Mouse (Mus musculus) kidney, embryonic 14.5 days (tissue): ENCODE results near the gene Ino80. TPM values are rescaled to one million over a fixed set of nuclear protein-coding genes. Genes with fewer than 3 reads are reported as not detected.
A peak's percentile ranks its signal among the peaks of the same experiment; 100 is the strongest.

ENCODE experiments used
- ATAC-seq: fragments of 200-750 bp; cut with Nextera tagmentation; 2 replicates; pipeline ENCODE4 v1.8.0; 2017; ENCODE audit warnings: moderate number of reproducible peaks, mild to moderate bottlenecking, moderate TSS enrichment, moderate library complexity; ENCODE audit not compliant: low FRiP score, low TSS enrichment
- H3K27ac ChIP-seq: fragments of 300-500 bp; sonication (generic); 2 replicates; pipeline ENCODE4 v1.5.1; 2014; ENCODE audit warnings: low read depth, mild to moderate bottlenecking, low read length, moderate library complexity, mixed read lengths
- H3K27me3 ChIP-seq: fragments of 300-500 bp; sonication (generic); 2 replicates; pipeline ENCODE4 v1.6.1; 2014; ENCODE audit warnings: mild to moderate bottlenecking, low read length; ENCODE audit not compliant: control insufficient read depth, insufficient read depth
- H3K36me3 ChIP-seq: fragments of 300-500 bp; sonication (generic); 2 replicates; pipeline ENCODE4 v1.6.1; 2014; ENCODE audit warnings: low read length, mixed read lengths; ENCODE audit not compliant: control insufficient read depth, insufficient read depth
- H3K4me1 ChIP-seq: fragments of 300-500 bp; sonication (generic); 2 replicates; pipeline ENCODE4 v1.6.1; 2014; ENCODE audit warnings: low read length, mixed read lengths; ENCODE audit not compliant: control insufficient read depth, insufficient read depth
- H3K4me2 ChIP-seq: fragments of 300-500 bp; sonication (generic); replicated peaks from 2 replicates; pipeline ENCODE4 v1.6.1; 2014; ENCODE audit warnings: low read depth, mild to moderate bottlenecking, low read length
- H3K4me3 ChIP-seq: fragments of 300-500 bp; sonication (generic); 2 replicates; pipeline ENCODE4 v1.5.1; 2014; ENCODE audit warnings: mild to moderate bottlenecking, low read length
- H3K9ac ChIP-seq: fragments of 300-500 bp; sonication (generic); 2 replicates; pipeline ENCODE4 v1.6.1; 2014; ENCODE audit warnings: low read depth, mild to moderate bottlenecking, low read length, moderate library complexity
- H3K9me3 ChIP-seq: fragments of 300-500 bp; sonication (generic); 2 replicates; pipeline ENCODE4 v1.6.1; 2016; ENCODE audit warnings: low read length; ENCODE audit not compliant: control insufficient read depth
- WGBS: fragments of 180-500 bp; shearing (Covaris S2); extraction: QIAGEN DNeasy Blood & Tissue Kit; methylation state at CpG from one replicate; pipeline ENCODE4 v1.1.7; 2014; 5-methylcytosine and 5-hydroxymethylcytosine counted together
- polyA plus RNA-seq: library from polyadenylated mRNA; unstranded; fragments of >200 nt; fragmentation: Nextera tagmentation; extraction: Ambion mirVana; gene quantifications from 2 replicates; pipeline ENCODE4 v1.2.1, GENCODE M21; 2014

The Ino80 gene
- polyA plus RNA-seq, 1 experiment from 2014 or later: 8.4 TPM

DNA sequence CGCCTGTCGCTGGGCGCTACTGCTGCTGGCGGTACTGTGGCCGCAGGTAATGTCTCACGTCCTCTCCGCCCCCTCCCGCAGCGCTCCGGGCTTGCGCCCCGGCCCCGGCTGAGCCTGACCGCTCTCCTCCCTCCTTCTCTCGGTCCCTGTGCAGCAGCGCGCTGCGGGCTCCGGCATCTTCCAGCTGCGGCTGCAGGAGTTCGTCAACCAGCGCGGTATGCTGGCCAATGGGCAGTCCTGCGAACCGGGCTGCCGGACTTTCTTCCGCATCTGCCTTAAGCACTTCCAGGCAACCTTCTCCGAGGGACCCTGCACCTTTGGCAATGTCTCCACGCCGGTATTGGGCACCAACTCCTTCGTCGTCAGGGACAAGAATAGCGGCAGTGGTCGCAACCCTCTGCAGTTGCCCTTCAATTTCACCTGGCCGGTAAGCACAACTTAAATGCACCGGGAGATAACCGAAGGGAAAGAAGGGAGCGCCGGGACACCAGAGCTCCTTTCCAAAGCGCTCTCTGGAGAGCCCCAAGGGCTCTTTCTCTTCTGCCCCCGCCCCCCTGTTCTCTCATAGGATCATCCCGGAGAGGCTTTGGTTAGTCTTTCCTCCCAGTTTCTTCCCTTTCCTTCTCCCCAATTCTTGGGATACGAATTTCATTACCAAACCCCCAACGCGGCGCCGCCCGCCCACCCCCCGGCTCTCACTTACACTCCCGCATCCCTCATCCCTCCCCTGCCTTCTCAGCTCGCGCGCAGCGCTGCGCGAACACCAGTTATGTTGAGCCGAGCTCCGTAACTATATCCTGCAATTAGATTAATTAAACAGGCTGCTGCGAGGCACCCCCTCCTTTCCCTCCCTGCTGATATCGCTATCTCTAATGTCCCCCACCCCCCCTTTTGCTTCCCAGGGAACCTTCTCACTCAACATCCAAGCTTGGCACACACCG, 151.1 kb downstream of the Ino80 start:
- WGBS: under 1% methylated on average over 59 of the region's 61 CpGs
- peak; percentile 6; the same call in 1 of the 2 replicates for ATAC-seq
- Histone ChIP-seq H3K27me3 (peaks cover 89% of the 10 kb centered on the region), H3K4me2 (peak overlapping the region; percentile 75), H3K4me3 (peak overlapping the region; percentile 51), H3K27ac (peak overlapping the region; percentile 1; the same call in 1 of the 2 replicates), H3K9me3 (no peaks in the 10 kb centered on the region), H3K9ac (peak overlapping the region; percentile 55), H3K4me1 (peaks cover 41% of the 10 kb centered on the region), H3K36me3 (no peaks in the 10 kb centered on the region)

DNA sequence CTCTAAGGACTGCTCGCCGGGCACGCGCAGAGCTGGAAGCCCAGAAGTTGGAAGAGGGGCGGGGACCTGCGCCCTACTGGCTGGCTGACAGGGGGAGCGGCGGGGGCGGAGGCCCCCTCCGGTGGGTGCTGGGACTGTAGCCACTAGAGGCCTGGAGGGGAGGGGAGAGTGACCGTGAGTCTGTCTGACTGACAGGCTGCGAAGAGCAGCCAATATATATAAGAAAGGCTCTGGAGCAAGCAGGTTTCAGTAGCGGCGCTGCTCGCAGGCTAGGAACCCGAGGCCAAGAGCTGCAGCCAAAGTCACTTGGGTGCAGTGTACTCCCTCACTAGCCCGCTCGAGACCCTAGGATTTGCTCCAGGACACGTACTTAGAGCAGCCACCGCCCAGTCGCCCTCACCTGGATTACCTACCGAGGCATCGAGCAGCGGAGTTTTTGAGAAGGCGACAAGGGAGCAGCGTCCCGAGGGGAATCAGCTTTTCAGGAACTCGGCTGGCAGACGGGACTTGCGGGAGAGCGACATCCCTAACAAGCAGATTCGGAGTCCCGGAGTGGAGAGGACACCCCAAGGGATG, 151.8 kb downstream of the Ino80 start, which contains the start of gene Dll4:
Gene Dll4 (plus strand): TSS at position 217 of the 576 bp plus-strand sequence.
- peak within 1 kb of the TSS; percentile 1; the same call in 1 of the 2 replicates for H3K27ac ChIP-seq
- under 1% methylated on average over 33 of the region's 33 CpGs for WGBS
- no peaks in the 10 kb centered on the region for H3K36me3 ChIP-seq
- peak within 1 kb of the TSS; percentile 75 for H3K4me2 ChIP-seq
- peaks cover 91% of the 10 kb centered on the region for H3K27me3 ChIP-seq
- peak within 1 kb of the TSS; percentile 51 for H3K4me3 ChIP-seq
- peak; percentile 44; the same call in 1 of the 2 replicates for ATAC-seq
- H3K4me1 ChIP-seq: peaks cover 41% of the 10 kb centered on the region
- H3K9me3 ChIP-seq: no peaks in the 10 kb centered on the region
- H3K9ac ChIP-seq: peak within 1 kb of the TSS; percentile 55

DNA sequence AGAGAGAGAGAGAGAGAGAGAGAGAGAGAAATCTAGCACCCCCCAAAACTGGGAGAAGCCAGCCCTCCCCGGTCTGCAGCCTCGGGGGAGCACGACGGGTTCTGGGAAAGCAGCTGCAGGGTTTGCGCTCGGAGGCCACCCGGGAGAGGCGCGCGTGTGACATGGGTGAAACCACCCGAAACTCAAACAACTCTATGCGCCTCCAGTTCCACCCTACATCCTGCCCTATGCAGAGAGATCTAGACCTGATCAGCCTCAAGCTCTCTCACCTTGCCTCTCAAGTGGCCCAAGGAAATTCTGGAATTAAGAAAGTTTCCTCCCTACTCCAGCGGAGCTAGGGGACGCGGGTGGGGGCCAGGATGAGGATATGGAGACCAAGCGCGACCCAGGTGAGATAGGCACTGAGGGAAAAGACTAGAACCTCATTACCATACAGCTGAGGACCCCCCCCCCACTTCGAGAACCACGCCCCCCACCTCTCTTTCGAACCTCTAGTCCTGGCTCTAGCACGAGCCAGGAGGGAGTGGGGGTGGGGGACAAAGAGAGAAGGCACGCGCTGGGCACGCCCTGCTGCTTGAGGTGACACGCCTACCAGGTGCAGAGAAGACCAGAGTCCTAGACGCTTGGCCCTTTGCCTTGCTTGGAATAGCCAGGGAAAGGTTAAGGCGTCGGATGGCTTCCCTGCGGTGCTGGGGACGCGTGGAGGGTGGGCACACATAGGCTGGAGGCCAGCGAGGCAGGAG, 152.7 kb downstream of the Ino80 start:
- Histone ChIP-seq H3K27ac (no peak overlapping the region), H3K36me3 (no peaks in the 10 kb centered on the region), H3K9me3 (no peaks in the 10 kb centered on the region), H3K4me2 (peak overlapping the region; percentile 75), H3K9ac (peak overlapping the region; percentile 37; the same call in 1 of the 2 replicates), H3K4me3 (peak overlapping the region; percentile 51), H3K27me3 (peaks cover 92% of the 10 kb centered on the region), H3K4me1 (peaks cover 41% of the 10 kb centered on the region)
- under 1% methylated on average over 32 of the region's 32 CpGs for WGBS
- ATAC-seq: peak; percentile 25

DNA sequence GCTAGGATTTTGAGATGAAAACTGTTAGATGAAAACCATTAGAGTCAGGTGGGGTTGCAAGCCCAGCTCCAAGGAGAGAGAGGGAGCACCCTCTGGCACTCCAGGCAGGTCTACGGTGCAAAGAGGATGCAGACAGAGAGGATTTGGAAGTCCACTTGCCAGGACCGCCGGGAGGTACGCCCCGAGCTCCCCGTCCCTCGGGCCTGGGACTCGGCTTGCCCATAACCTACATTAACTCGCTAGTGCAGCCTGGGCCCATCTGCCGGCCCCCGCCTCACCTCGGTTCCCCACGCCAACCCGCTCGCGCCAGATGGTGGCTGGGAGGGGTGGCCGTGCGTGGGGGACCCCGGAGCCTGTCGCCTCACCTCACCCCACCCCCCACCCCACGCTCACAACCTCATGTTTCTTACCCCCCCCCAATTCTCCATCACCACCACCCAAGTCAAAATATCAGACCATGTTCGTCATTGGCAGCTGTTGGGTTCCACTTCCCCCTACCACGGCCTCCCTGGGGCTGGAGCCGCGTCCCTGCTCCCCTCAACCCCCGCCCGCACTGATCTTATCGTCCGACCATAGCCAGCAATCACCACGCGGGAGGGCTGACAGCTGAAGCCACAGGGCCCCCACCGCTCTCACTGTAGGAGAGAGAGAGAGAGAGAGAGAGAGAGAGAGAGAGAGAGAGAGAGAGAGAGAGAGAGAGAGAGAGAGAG, 153.5 kb downstream of the Ino80 start:
- Histone ChIP-seq H3K27me3 (peaks cover 88% of the 10 kb centered on the region), H3K4me3 (peak overlapping the region; percentile 51), H3K9ac (peak overlapping the region; percentile 37; the same call in 1 of the 2 replicates), H3K27ac (no peak overlapping the region), H3K4me2 (peak overlapping the region; percentile 75; the same call in 1 of the 2 replicates), H3K9me3 (no peaks in the 10 kb centered on the region), H3K36me3 (no peaks in the 10 kb centered on the region), H3K4me1 (peaks cover 41% of the 10 kb centered on the region)
- ATAC-seq: no peak
- under 1% methylated on average over 32 of the region's 32 CpGs for WGBS

Other genes with a start within 250 kb of the Ino80 start
- gene Ppp1r14d, start 247.8 kb downstream of the Ino80 start, polyA plus RNA-seq: 0.28 and 0.94 TPM in 2 replicates
- 23.6 and 38.1 TPM in 2 replicates for gene Spint1, start 240.3 kb downstream of the Ino80 start, polyA plus RNA-seq
- gene Rhov, start 206.4 kb downstream of the Ino80 start, polyA plus RNA-seq: 0.23 and 0.61 TPM in 2 replicates
- 7.1 and 13.3 TPM in 2 replicates for gene Vps18, start 188.9 kb downstream of the Ino80 start, polyA plus RNA-seq
- gene Dll4, start 151.9 kb downstream of the Ino80 start, polyA plus RNA-seq: 4.9 and 8.3 TPM in 2 replicates
- 0.38 and 1.0 TPM in 2 replicates for gene Chac1, start 126.5 kb downstream of the Ino80 start, polyA plus RNA-seq
- 0.09 and 0.38 TPM in 2 replicates for gene Exd1, start 69.9 kb upstream of the Ino80 start, polyA plus RNA-seq
- gene Chp1, start 70.0 kb upstream of the Ino80 start, polyA plus RNA-seq: 37.8 and 58.4 TPM in 2 replicates
- gene Nusap1, start 140.6 kb upstream of the Ino80 start, polyA plus RNA-seq: 77.2 and 97.7 TPM in 2 replicates
- 35.5 and 38.6 TPM in 2 replicates for gene Oip5, start 140.8 kb upstream of the Ino80 start, polyA plus RNA-seq
- gene Ndufaf1, start 185.1 kb upstream of the Ino80 start, polyA plus RNA-seq: 40.3 and 45.4 TPM in 2 replicates
- 34.3 and 53.7 TPM in 2 replicates for gene Rtf1, start 197.4 kb upstream of the Ino80 start, polyA plus RNA-seq